Mouse (Mus musculus): ENCODE results near the gene Nrbp1. TPM values are rescaled to one million over a fixed set of nuclear protein-coding genes. Genes with fewer than 3 reads are reported as not detected.

Gene Nrbp1
- total RNA-seq (2021): 10 to 100 TPM; 51.1 to 60.0 TPM
- long read RNA-seq, experiment 1, transcript Nrbp1-201 (18 exons, 2,203 nt): major isoform, 46 of 73 reads
- long read RNA-seq, experiment 1, partial matches to known transcripts: 18 of 73 reads
- long read RNA-seq, experiment 1, other reads (novel, unspliced or antisense): 7 of 73 reads
- long read RNA-seq, experiment 2, transcript Nrbp1-201 (18 exons, 2,203 nt): major isoform, 58 of 97 reads
- long read RNA-seq, experiment 2, partial matches to known transcripts: 26 of 97 reads
- long read RNA-seq, experiment 2, other reads (novel, unspliced or antisense): 11 of 97 reads

- DNase-seq: peak; percentile 93 to 95
- intact Hi-C loops (cut with DNase I): loop anchor here (2.0 to 5.0 kb wide), 2 partner anchors 20 to 46 kb away; partner anchors contain the start of gene Ppm1g
Measured at GRCm38 (mm10) chr5:31240637-31241521, at the start of gene Nrbp1, which contains the start of gene Gm9970. Gene Nrbp1 (plus strand): TSS chr5:31240864. Gene Gm9970 (minus strand): TSS chr5:31241232.

- intact Hi-C loops (cut with DNase I): no loop called here
- peak in 1 of 2 experiments; percentile 40 for DNase-seq
Measured at GRCm38 (mm10) chr5:31192045-31192938, 48.4 kb upstream of the Nrbp1 start.

GRCm38 (mm10) chr5:31192939-31193630, 47.6 kb upstream of the Nrbp1 start, which contains the start of the genes Snx17 and Eif2b4:
Gene Snx17 (plus strand): TSS chr5:31193227.
Gene Eif2b4 (minus strand): TSS chr5:31193430.
- intact Hi-C loops (cut with DNase I): no loop called here
- peak; percentile 98 for DNase-seq

GRCm38 (mm10) chr5:31193631-31194281, 46.9 kb upstream of the Nrbp1 start:
- intact Hi-C loops (cut with DNase I): no loop called here
- no peak for DNase-seq

- intact Hi-C loops (cut with DNase I): no loop called here
- DNase-seq: no peak
Measured at GRCm38 (mm10) chr5:31194486-31195485, 45.9 kb upstream of the Nrbp1 start.

- DNase-seq: no peak
- intact Hi-C loops (cut with DNase I): no loop called here
Measured at GRCm38 (mm10) chr5:31195671-31196070, 45.0 kb upstream of the Nrbp1 start.

GRCm38 (mm10) chr5:31196207-31196606, 44.5 kb upstream of the Nrbp1 start:
- intact Hi-C loops (cut with DNase I): no loop called here
- DNase-seq: no peak

- intact Hi-C loops (cut with DNase I): no loop called here
- no peak for DNase-seq
Measured at GRCm38 (mm10) chr5:31197072-31197471, 43.6 kb upstream of the Nrbp1 start.

GRCm38 (mm10) chr5:31198170-31198569, 42.5 kb upstream of the Nrbp1 start:
- DNase-seq: no peak

GRCm38 (mm10) chr5:31198616-31199320, 41.9 kb upstream of the Nrbp1 start:
- DNase-seq: no peak
- intact Hi-C loops (cut with DNase I): no loop called here

More at GRCm38 (mm10) chr5:31198170-31198569, 42.5 kb upstream of the Nrbp1 start:
- intact Hi-C loops (cut with DNase I): no loop called here

- DNase-seq: no peak
- intact Hi-C loops (cut with DNase I): no loop called here
Measured at GRCm38 (mm10) chr5:31199321-31199892, 41.3 kb upstream of the Nrbp1 start.

- intact Hi-C loops (cut with DNase I): no loop called here
- no peak for DNase-seq
Measured at GRCm38 (mm10) chr5:31199893-31200292, 40.8 kb upstream of the Nrbp1 start.

GRCm38 (mm10) chr5:31200327-31200768, 40.3 kb upstream of the Nrbp1 start:
- DNase-seq: no peak
- intact Hi-C loops (cut with DNase I): no loop called here

GRCm38 (mm10) chr5:31201042-31201741, 39.5 kb upstream of the Nrbp1 start:
- DNase-seq: no peak
- intact Hi-C loops (cut with DNase I): no loop called here

- peak; percentile 90 to 91 for DNase-seq
- intact Hi-C loops (cut with DNase I): no loop called here
Measured at GRCm38 (mm10) chr5:31201742-31202590, 38.7 kb upstream of the Nrbp1 start, which contains the start of gene Zfp513. Gene Zfp513 (minus strand): TSS chr5:31202303.

Data from gastrocnemius, postnatal 36 days (tissue).